Mouse (Mus musculus) lung, adult 10 weeks (tissue): ENCODE results near the gene Retnla. TPM values are rescaled to one million over a fixed set of nuclear protein-coding genes. Genes with fewer than 3 reads are reported as not detected.

Experiments used
- polyA plus RNA-seq: library from polyadenylated mRNA; stranded (reverse); fragments of 350-450 nt; fragmentation: Illumina TruSeq; extraction: RNeasy Lipid Tissue Mini Kit (QIAGEN cat#74804); gene quantifications from one replicate; pipeline ENCODE4 v1.2.3, GENCODE M21; 2014; ENCODE audit warnings: low read depth, low replicate concordance; ENCODE audit not compliant: insufficient read depth

Gene Retnla
- 204 TPM for polyA plus RNA-seq

DNA sequence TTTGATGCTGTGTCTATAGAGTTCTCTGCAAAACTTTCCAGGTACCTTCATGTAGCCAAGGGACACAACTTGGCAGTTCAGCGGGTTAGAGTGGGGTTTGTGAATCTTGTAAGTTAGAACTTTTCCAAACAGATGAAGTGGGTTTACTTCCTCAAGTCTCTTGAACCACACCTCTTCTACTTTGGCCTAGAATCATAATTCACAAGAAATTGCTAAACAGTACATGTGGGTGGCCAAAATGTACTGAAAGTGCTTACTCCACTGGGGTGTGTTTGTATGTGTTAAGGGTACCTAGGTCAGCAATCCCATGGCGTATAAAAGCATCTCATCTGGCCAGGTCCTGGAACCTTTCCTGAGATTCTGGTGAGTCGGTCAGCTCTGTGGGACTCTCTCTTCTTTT is at the start of gene Retnla:
Gene Retnla, plus strand, starts transcription at position 286 of the 400 bp plus-strand sequence.

DNA sequence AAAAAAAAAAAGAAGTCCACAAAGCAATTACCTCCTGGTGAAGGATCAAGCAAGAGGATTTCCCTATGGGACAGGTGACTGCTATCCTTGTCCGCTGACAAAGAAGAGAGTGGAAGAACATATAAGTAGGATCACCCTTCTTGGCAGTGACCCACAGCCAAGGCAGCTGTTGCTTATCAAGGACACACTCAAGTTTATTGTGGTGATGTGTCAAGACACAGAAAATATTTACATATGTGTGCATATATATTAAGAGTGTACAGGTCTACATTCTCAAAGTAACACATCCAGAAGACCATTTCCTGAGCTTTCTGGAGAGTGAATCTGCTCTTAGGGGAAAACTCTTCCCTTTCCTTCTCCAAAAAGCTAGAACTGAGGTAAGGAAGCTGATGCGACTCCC is 25.7 kb upstream of the Retnla start, which contains the start of gene Retnlb:
Gene Retnlb, plus strand, starts transcription at position 162 of the 400 bp plus-strand sequence.

DNA sequence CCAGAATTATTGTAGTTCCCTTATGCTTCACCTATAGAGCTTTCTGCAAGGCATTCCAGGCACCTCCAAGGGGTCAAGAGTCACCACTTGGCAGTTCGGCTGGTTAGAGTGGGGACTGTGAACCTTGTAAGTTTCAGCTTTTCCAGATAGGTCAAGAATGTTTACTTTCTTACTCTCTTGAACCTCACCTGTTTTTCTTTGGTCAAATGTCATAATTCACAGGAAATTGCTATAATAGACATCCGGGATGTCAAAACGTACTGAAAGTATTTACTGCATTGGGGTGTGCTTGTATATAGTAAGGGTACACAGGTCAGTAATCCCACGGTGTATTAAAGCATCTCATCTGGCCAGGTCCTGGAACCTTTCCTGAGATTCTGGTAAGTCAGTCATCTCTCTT is 30.0 kb downstream of the Retnla start, which contains the start of gene Retnlg:
Gene Retnlg, plus strand, starts transcription at position 301 of the 400 bp plus-strand sequence.

Other genes with a start within 250 kb of the Retnla start
- 1.7 TPM for gene Trat1, start 70.5 kb upstream of the Retnla start, polyA plus RNA-seq
- gene Retnlb, start 25.7 kb upstream of the Retnla start, polyA plus RNA-seq = not detected
- 84.7 TPM for gene Retnlg, start 30.1 kb downstream of the Retnla start, polyA plus RNA-seq
- gene Dzip3, start 151.6 kb downstream of the Retnla start, polyA plus RNA-seq = 3.0 TPM
- gene Cip2a, start 151.6 kb downstream of the Retnla start, polyA plus RNA-seq = 1.0 TPM
- not detected for gene Myh15, start 214.9 kb downstream of the Retnla start, polyA plus RNA-seq